Mouse (Mus musculus): ENCODE results near the gene Efs. TPM values are rescaled to one million over a fixed set of nuclear protein-coding genes. Genes with fewer than 3 reads are reported as not detected.
"Not testable (repeated sequence)": the region's sequence is repeated elsewhere in the genome, so short reads cannot be mapped to it uniquely, and the experiment has no call there.

The Efs gene
- total RNA-seq, 2 experiments from 2014 or later = 13.2 to 13.9 TPM

DNA sequence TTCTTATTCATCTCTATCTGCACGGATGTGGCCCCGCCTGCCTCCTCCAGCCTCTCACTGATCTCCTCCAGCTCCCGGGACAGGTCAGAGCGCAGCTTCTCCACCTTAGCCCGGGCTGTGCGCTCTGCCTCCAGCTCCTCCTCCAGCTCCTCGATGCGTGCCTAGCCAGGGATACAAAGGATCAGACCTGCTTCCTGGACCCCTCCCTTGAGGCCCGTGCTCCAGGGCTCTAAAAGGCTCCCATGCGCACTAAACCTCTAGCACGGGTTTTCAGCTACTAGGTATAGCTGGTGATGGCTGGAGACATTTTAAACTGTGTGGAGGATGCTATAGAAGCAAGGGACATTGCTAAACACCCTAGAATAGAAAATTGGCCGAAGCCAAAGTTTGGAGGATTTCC is 24.6 kb upstream of the Efs start:
- DNase-seq (ENCODE audit: low spot score in 2 of 2) = no peak

- DNase-seq (ENCODE audit: low spot score in 2 of 2) = no peak
Measured at GRCm38 (mm10) chr14:54948781-54949180, 22.9 kb upstream of the Efs start.

GRCm38 (mm10) chr14:54947008-54947407 is 21.1 kb upstream of the Efs start:
- not testable (repeated sequence) for DNase-seq (ENCODE audit: low spot score in 2 of 2)

DNA sequence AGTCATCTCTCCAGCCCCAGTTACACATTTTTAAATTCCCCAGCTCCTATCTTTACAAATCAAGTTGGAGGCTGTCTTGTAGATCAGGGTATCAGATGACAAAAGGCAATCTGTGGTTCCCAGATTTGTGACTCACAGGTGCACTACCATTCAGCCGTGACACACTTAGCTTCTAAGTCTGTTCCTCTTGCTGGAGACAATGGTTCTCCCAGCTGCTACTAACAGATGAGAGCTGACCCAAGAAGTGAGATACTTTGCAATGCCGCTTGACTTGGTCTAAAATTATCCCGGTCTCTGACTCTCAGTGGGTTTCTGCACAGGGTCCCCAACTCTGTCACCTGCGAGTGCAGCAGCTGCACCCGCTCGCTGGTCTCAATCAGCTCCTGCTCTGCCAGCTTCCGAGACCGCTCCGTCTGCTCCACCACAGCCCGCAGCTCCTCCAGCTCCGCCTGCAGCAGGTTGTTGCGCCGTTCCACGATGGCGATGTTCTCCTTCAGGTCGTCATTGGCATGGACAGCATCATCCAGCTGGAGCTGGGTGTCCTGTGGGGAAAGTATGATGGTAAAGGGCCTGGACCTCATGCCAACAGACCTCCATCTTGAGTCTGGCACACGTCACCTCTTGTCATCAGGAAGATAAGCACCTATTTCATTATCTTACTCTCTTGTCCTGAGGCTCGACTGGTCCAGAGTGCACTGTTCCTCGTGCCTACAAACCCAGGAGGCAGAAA is 20.2 kb upstream of the Efs start:
- DNase-seq (ENCODE audit: low spot score in 2 of 2) = no peak

DNA sequence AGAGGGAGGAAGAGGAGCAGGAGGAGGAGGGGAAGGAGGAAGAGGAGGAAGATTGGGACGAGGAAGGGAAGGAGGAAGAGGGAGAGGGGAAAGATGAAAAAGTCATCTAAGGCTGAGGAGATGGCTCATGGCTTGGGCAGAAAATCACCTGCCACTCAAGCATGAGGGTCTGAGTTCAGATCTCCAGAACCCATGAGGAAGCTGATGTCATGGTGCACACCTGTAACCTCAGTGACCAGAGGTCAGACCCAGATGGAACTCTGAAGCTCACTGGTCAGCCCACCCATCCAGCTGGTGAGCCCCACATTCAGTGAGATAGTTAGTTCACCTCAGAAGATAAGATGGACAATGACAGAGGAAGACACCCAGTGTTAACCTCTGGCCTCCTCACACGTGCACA is 19.0 kb upstream of the Efs start:
- no peak for DNase-seq (ENCODE audit: low spot score in 2 of 2)

- no peak for DNase-seq (ENCODE audit: low spot score in 2 of 2)
Measured at GRCm38 (mm10) chr14:54943971-54944370, 18.0 kb upstream of the Efs start.

DNA sequence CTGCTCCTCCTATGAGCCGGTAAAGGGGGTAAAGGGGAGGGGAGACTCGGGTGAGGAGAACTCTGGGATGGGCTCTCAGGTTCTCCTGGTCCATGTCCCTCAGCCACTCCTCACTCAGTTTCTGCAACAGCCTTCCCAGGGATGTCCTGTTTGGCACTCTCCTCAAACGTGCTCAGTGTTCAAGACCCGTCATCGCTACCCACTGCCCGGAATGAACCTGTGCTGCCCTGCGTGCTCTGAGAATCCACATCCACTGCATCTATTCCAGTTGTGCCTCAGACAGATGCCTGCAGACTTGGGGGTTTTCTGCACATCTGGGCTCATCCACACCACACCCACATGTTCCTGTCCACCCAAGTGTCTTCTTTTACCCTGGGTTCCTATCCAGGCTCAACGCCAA is 16.6 kb upstream of the Efs start:
- DNase-seq (ENCODE audit: low spot score in 2 of 2) = no peak

DNA sequence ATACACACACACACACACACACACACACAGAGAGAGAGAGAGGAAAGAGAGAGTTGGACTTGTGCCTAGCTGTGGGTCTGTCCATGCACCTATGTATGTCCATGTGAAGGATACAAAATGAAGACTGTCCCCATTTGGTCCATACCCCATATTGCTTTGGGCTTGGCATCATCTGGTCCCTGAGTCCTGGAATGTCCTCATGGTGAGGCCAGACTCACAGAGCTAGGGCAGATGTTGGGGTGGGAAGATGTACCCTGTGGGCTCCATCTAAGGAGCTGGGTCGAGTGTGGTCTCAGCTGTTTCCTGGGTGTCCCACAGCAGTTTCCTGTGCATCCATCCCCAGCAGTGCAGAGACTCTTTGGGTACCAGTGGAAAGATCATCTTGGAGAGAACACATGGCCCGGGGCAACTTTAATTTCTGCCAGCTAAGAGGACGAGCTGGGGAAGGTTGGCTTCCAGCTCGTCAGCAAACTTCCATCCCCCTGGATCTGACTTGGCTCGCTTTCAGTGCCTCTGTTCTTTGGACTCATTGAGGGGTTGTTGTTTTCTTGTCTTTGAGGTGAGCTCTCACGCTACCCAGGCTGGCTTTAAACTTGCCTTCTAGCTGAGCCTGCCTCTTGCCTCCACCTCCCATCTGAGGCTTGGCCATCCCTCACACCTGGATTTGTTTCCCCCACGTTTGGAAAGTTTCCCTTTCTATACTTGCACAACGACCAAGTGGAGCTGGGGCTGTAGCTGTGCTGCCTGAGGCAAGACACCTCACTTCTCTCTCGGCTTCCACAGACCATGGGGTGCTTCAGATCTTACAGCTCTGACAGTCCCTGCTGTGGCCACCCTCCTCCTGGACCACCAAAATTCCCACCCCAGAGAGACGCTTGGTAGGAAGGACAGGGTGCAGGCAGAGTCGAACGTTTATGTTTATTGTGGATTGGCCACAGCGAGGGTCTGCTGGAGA is 15.4 kb upstream of the Efs start:
- DNase-seq (ENCODE audit: low spot score in 2 of 2) = no peak

DNA sequence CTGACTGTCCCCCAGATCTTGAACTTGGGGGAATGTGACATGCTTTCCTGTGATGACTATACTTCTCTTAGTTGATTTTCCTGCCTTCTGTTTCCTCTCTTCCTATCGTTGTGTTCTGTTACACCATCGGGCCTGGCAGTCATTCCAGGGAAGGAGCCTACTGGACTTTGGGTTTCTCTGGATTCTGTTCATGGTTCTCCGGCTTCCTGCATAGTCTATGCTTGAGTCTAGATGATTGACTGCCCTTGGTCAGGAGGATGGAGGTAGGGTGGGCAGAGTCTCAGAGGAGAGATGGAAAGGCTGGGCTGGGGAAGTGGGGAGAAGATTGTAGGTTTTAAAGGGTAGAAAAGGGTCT is 14.2 kb upstream of the Efs start:
- no peak for DNase-seq (ENCODE audit: low spot score in 2 of 2)

DNA sequence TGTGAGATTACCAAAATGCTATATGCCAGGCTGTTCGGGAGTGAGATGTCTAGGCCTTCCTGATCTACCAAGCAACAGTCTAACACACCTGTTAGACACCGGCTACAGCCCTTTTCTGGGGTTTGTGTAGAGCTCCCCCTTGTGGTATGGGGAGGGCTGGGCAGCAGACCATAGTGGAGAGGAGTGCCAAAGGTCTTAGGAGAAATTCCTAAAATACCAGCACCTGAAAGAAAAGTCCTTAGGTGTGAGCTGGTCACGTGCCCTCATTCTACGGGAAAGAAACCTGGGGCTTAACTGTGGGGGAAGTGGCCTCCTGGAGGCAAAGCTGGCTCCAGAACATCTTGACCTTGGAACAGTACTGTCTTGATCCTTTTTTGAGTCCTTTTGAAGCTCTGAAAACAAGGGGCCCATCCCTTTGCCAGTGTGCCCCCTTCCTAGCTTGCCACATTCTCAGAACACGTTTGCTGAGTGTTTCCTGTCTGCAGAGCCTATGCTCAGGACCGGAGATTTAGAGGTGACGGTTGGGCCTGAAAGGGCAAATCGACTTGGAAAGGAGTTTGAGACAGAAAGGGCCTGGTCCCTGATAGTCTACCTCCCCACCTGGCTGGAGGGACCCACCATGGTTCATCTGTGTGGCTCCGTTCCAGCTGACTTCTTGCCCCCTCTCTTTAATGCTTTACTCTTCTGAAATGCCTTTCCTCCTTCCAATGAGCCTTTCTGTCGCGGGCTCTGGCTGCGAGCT is 13.7 kb upstream of the Efs start:
- peak; percentile 30 to 38 for DNase-seq (ENCODE audit: low spot score in 2 of 2)

- DNase-seq (ENCODE audit: low spot score in 2 of 2) = no peak
Measured at GRCm38 (mm10) chr14:54938431-54939219, 12.7 kb upstream of the Efs start.

GRCm38 (mm10) chr14:54937361-54938182 is 11.6 kb upstream of the Efs start:
- DNase-seq (ENCODE audit: low spot score in 2 of 2) = no peak

- DNase-seq (ENCODE audit: low spot score in 2 of 2) = no peak
Measured at GRCm38 (mm10) chr14:54936831-54937160, 10.9 kb upstream of the Efs start.

- DNase-seq (ENCODE audit: low spot score in 2 of 2) = no peak
Measured at GRCm38 (mm10) chr14:54935904-54936830, 10.2 kb upstream of the Efs start, which contains the start of gene Cmtm5. Gene Cmtm5 (plus strand): TSS chr14:54936261.

- DNase-seq (ENCODE audit: low spot score in 2 of 2) = no peak
Measured at GRCm38 (mm10) chr14:54932645-54933150, 6.8 kb upstream of the Efs start, which contains the start of gene Il25. Gene Il25 (plus strand): TSS chr14:54932695.

- no peak for DNase-seq (ENCODE audit: low spot score in 2 of 2)
Measured at GRCm38 (mm10) chr14:54930431-54930830, 4.5 kb upstream of the Efs start.

- DNase-seq (ENCODE audit: low spot score in 2 of 2) = no peak
Measured at GRCm38 (mm10) chr14:54929801-54930200, 3.9 kb upstream of the Efs start.

DNA sequence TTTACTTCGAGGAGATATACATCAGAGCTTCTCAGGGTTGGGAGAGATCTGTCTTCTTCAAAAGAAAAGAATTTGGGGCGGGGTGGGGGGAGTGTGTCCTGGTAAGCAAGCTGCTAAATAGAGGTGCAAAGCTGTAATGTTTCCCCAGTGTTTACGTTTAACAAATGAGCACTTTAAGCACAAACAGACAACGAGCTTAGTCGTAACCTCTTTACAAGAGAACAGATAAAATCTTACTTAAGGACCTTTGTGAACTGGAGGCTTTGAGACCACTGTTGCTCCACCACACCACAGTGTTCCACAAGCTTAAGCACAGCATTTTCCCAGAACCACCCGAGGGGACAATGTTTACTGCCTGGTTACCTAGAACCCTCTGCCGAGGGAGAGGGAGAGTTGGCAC is 1.4 kb upstream of the Efs start:
- DNase-seq (ENCODE audit: low spot score in 2 of 2) = no peak
